Mouse (Mus musculus) intestine, postnatal 0 days (tissue): ENCODE data around the gene Hmgn3. TPM values are rescaled to one million over a fixed set of nuclear protein-coding genes. Genes with fewer than 3 reads are reported as not detected.

ENCODE experiments used
- ATAC-seq: fragments of 200-750 bp; cut with Nextera tagmentation; 2 replicates; pipeline ENCODE4 v1.8.0; 2017; ENCODE audit warnings: mild to moderate bottlenecking, moderate TSS enrichment, moderate library complexity
- H3K27ac ChIP-seq: fragments of 300-500 bp; sonication (generic); 2 replicates; pipeline ENCODE4 v1.5.1; 2014; ENCODE audit warnings: mild to moderate bottlenecking, low read depth, low read length, moderate library complexity
- H3K27me3 ChIP-seq: fragments of 300-500 bp; sonication (generic); replicated peaks from 2 replicates; pipeline ENCODE4 v1.6.1; 2014; ENCODE audit warnings: low read length, mixed read lengths; ENCODE audit not compliant: control insufficient read depth, insufficient read depth
- H3K36me3 ChIP-seq: fragments of 300-500 bp; sonication (generic); 2 replicates; pipeline ENCODE4 v1.6.1; 2014; ENCODE audit warnings: mild to moderate bottlenecking, moderate library complexity; ENCODE audit not compliant: control insufficient read depth, insufficient read depth
- H3K4me1 ChIP-seq: fragments of 300-500 bp; sonication (generic); replicated peaks from 2 replicates; pipeline ENCODE4 v1.6.1; 2014; ENCODE audit warnings: antibody characterized with exemption, low read length, mixed read lengths; ENCODE audit not compliant: control insufficient read depth, insufficient read depth
- H3K4me2 ChIP-seq: fragments of 300-500 bp; sonication (generic); replicated peaks from 2 replicates; pipeline ENCODE4 v1.6.1; 2014; ENCODE audit warnings: low read depth, mild to moderate bottlenecking, moderate library complexity
- H3K4me3 ChIP-seq: fragments of 300-500 bp; sonication (generic); 2 replicates; pipeline ENCODE4 v1.5.1; 2014; ENCODE audit warnings: low read depth, low read length
- H3K9ac ChIP-seq: fragments of 300-500 bp; sonication (generic); 2 replicates; pipeline ENCODE4 v1.6.1; 2014; ENCODE audit warnings: mild to moderate bottlenecking, low read depth, low read length
- H3K9me3 ChIP-seq: fragments of 300-500 bp; sonication (generic); 2 replicates; pipeline ENCODE4 v1.6.1; 2016; ENCODE audit warnings: mixed run types; ENCODE audit not compliant: control insufficient read depth
- CTCF ChIP-seq: sonication (generic); IDR thresholded peaks from 2 replicates; pipeline ENCODE4 v1.5.1; 2016; ENCODE audit warnings: low read depth, mild to moderate bottlenecking, control low read depth, antibody characterized with exemption, moderate library complexity
- WGBS: fragments of 180-500 bp; shearing (Covaris S2); extraction: QIAGEN DNeasy Blood & Tissue Kit; methylation state at CpG from one replicate; pipeline ENCODE4 v1.1.7; 2014; 5-methylcytosine and 5-hydroxymethylcytosine counted together
- polyA plus RNA-seq: library from polyadenylated mRNA; unstranded; fragments of >200 nt; fragmentation: Nextera tagmentation; extraction: Ambion mirVana; gene quantifications from 2 replicates; pipeline ENCODE4 v1.2.1, GENCODE M21; 2015

The Hmgn3 gene
- polyA plus RNA-seq, 1 experiment from 2014 or later, result 40.2 TPM

GRCm38 (mm10) chr9:83061289-83061688 lies 85.2 kb downstream of the Hmgn3 start:
- no peak overlapping the region for H3K27ac ChIP-seq
- H3K4me1 ChIP-seq, result no peaks in the 10 kb centered on the region
- no peaks in the 10 kb centered on the region for H3K36me3 ChIP-seq
- H3K4me2 ChIP-seq, result no peak overlapping the region
- H3K9ac ChIP-seq, result no peak overlapping the region
- 51% methylated on average over 11 of the region's 11 CpGs for WGBS
- H3K4me3 ChIP-seq, result no peak overlapping the region
- no peaks in the 10 kb centered on the region for H3K9me3 ChIP-seq
- TF ChIP-seq CTCF, result no peak
- H3K27me3 ChIP-seq, result no peaks in the 10 kb centered on the region
- ATAC-seq, result no peak

Other genes starting within 250 kb of the Hmgn3 start
- 19.7 and 22.6 TPM in 2 replicates for gene Phip, start 171.2 kb downstream of the Hmgn3 start, polyA plus RNA-seq